Mouse (Mus musculus): ENCODE data around the gene Rsph6a.

DNA sequence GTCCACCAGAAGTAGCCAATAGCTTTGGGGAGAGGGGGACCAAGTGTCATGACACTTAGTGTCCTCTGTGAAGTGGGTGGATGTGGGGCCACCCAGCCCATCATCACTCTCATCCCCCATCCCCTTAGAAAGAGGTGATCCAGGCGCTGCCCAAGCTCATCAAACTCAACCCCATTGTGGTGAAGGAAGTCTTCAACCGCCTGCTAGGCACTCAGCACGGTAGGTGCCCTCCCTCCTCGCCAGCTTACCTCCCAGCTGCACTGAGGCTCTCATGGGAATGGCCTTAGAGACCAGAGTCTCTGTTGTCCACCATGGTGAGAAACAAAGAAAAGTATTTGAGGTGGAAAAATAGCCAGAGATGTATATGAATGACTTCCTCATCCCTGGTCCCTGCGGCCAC lies 5.2 kb upstream of the Rsph6a start:
- TF ChIP-seq POLR2A (IDR thresholded peaks at IDR 0.05; ENCODE audit: low read depth, low read length) (no peak), CTCF (IDR thresholded peaks at IDR 0.05; ENCODE audit: extremely low read depth, insufficient read depth, insufficient read length, insufficient replicate concordance) (no peak)

Measured in spleen, adult 2 months (tissue).